Mouse (Mus musculus) cerebellum, postnatal 4 days (tissue): ENCODE measurements around the gene Tecr.

Experiments used
- DNase-seq, 2 experiments: peaks; one replicate each; pipeline ENCODE4 v3.0.0; 2022; ENCODE audit warnings: low spot score in 2 of 2, mixed read lengths in 1 of 2

Gene Tecr

DNA sequence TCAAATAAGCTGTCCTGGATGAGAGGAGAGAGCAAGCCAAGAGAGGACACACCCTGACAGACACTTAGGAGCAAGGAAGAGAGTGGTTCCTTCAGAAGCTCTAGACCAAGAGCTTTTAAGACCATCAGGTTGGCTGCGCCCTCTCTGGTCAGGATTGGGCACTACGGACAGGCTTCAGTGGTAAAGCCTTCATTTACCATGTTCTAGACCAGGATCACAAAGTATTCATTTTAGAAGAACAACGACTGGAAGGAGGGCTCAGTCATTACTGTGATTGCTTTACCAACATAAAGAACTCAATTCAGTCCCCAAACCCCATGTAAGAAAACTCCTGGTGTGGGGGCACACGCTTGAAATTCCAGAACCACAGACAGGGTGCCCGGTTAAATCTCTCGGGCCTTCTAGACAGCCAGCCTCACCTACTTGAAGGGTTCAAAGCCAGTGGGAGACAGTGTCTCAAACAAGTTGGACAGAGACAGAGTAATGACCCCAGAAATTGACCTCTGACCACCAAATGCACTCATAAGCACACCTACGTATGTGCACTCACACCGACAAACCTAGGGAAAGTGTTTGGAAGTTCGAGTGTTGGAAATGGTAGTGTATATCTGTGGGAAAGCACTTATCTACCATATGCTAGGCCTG, 41.9 kb downstream of the Tecr start:
- DNase-seq = no peak

- no peak for DNase-seq
Observed at GRCm38 (mm10) chr8:83563246-83563645, 44.5 kb downstream of the Tecr start.

DNA sequence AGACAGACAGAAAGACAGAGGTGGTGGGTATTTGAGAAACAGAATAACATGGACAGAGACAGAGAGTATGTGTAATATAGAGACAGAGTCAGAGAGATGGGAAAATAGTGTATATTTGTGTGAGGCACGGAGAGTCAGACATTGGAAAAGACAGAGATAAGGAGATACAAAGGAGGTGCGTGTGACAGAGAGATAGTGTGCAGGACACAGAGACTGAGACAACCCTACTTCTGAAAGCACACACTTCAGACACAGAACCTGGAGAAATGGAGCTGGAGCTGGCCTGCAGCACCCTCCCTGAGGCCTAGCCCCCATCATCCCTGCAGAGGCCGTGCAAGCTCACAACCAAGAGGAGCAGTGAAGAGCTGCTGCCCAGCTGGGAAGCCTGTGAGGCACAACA, 45.1 kb downstream of the Tecr start:
- no peak for DNase-seq

- no peak for DNase-seq
Observed at GRCm38 (mm10) chr8:83535736-83536135, 72.0 kb downstream of the Tecr start, which contains the start of gene Olfr370. Gene Olfr370 (plus strand): TSS chr8:83535780.

DNA sequence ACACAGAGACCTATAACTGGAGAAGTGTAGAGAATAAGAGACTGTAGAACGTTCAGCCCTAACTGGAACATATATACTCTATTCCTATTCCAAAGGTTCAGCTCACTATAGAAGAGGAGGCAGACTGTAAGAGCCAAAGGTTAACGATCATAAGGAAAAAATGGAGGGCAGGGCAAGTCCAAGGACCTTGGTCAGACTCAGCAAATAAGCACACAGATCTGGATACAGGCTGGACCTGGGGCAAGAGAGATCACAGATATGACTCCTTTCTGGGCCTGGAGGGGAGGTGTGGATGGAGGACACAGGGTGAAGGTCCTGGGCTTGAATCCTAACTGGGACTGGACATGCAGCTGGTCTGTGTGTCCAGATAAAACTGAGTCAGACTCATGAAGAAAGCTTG, 73.0 kb downstream of the Tecr start:
- DNase-seq = no peak
